Mouse (Mus musculus) cerebellum, postnatal 25 days (tissue): ENCODE measurements around the gene Sipa1.

ENCODE experiments used
- DNase-seq, 2 experiments: peaks; one replicate each; pipeline ENCODE4 v3.0.0; 2021; ENCODE audit warnings: mixed read lengths in 2 of 2

Sipa1 gene

DNA sequence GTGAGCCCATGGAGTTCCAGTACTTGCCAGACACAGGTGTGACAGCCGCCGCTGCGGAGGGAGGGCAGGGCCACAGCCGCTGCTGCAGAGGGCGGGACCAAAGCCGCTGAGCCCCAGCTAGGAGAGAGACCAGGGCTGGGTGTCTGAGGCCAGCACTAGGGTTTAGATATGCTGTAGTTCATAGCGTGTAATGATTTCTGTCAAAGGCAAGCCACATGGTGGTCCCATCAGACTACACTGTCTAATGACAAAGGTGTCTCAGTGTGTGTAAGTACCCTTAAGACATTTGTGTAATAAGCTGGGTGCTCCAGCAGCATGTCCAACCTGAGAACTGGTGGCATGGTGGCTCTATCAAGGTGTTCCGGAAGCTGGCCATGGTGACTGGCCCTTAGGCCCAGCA is 21.9 kb downstream of the Sipa1 start:
- no peak for DNase-seq

DNA sequence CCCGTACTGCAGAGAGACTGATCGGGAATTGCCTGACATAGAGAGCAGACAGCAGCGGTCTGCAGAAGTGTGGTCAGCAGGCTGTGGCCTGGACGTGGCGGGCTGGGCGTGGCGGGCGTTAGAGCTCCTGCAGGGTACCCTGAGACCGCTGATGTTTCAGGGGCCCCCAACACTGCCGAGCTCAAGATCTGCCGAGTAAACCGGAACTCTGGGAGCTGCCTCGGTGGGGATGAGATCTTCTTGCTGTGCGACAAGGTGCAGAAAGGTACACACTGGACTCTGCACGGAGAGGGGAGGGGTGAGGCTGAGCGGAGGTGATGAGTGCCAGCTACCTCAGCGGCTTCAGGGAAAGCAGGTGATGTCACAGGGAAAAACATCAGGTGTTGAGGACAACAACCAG is 22.5 kb downstream of the Sipa1 start:
- peak in 1 of 2 experiments; percentile 6 for DNase-seq

DNA sequence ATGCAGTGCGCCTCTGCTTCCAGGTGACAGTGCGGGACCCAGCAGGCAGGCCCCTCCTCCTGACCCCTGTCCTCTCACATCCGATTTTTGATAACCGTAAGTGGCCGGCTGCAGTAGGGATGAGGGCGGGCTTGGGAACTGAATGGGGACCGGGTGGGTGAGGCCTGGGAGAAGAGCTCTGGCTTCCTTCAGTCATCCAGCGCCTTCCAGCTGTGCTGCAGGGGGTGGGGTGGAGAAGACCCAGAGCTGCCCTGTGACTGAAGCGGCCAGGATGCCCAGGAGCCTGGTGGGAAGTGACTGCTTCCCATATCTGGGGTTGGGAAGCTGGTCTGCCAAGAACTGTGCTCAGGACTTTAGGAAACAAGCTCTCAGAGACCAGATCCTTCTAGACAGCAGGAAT is 23.2 kb downstream of the Sipa1 start:
- DNase-seq: peak in 1 of 2 experiments; percentile 7

DNA sequence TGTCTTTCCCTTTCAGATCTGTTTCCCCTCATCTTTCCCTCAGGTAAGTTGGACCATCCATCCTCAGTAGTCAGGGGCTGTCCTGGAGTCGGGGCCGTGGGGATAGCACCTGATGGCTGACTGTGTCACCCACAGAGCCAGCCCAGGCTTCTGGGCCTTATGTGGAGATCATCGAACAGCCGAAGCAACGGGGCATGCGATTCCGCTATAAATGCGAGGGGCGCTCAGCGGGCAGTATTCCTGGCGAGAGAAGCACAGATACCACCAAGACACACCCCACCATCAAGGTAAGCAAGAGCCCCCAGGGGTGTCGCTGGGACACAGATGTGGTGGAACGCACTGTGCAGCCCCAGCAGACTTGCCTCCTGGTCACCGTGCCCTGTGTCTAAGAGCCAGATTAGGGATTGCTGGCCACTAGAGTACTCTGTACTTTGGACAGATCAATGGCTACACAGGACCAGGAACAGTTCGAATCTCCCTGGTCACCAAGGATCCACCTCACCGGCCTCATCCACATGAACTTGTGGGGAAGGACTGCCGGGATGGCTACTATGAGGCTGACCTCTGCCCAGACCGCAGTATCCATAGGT is 25.0 kb downstream of the Sipa1 start:
- peak in 1 of 2 experiments; percentile 19 for DNase-seq

DNA sequence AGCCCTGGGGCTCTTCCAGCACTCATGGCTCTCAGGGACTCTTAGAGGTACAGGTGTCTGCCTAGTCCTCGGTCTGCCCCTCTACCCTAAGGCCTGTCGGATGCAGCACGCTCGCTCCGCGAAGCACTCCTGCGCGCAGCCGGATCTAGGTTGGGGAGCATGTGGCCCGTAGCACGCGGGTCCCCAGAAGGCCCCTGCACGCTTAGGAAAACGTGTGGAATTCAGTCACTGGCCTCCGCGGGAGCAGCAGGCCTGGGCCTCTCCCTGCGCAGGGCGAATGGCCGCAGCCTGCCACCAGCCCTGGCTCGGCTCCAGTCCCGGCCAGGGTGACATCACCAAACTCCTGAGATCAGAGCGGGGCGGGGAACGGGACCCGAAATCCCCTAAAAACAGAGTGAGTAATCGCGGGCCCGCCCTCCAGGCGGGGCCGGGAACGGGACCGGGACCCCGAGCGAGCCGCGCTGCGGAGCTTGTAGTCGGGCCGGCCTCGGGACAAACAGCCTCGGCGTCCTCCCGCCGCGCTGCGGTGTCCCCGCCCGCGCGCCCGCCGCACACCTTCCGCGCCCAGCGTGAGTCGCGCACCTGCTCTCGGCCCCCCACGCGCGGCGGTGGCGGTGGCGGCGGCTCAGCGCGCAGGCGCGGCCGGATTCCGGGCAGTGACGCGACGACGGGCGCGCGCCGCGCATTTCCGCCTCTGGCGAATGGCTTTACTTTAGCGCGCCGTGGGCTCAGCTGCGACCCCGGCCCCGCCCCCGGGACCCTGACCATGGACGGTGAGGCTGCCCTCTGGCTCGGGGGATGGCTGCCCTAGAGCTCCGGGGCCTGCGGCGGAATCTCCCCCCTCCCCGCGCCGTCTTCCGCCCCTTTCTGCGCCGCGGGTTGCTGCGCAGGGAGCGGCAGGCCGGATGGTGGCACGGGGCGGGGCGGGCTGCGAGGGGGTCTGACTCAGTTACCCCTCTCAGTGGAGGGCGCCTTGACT is 26.1 kb downstream of the Sipa1 start, which contains the start of gene Rela:
TSS of gene Rela (plus strand) at position 415 of the 979 bp plus-strand sequence.
- DNase-seq: peak; percentile 97

DNA sequence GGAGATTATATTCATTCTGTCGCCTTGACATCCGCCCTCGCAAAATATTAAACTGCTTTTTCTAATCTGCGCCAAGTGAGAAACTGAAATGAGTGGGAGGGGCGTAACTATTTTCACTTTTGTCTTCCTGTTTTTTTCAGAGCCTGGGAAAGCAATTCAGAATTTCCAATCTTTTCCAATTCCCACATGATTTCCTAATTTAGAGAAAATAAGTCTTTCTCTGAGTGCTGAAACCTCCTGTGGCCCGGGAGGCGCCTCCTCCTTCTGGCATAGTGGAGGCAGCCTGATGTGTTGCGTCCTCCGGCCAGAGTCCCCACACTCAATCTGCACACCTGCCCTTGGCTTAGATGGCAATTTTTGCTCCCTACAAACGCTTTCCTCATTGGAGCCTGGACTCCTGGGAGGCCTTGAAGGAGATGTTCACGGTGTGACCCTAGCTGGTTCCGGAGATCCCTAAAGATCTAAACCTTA is 26.9 kb downstream of the Sipa1 start:
- DNase-seq: no peak

- no peak for DNase-seq
These were observed 27.4 kb downstream of the Sipa1 start for GRCm38 (mm10) chr19:5636036-5636570.

GRCm38 (mm10) chr19:5632120-5632519 is 31.4 kb downstream of the Sipa1 start:
- no peak for DNase-seq

DNA sequence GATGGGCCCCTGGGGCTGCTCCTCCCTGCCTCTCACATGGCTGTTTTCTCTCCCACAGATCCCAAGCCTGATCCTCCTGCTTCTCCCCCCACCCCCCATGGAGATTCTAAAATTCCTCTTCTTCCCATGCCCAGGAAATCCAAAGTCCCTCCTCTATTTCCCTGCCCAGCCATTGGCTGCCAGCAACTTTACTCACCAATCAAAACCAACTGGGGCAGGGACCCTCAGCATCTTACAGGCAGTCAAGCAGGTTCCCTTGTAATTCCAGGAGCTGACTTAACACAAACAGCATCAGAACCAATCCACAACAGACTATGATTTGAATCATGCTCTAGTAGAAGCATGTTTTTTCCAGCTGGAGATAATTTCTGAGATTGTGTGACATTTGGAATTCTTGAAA is 33.6 kb downstream of the Sipa1 start:
- no peak for DNase-seq

GRCm38 (mm10) chr19:5625311-5625710 is 38.2 kb downstream of the Sipa1 start:
- DNase-seq: no peak

DNA sequence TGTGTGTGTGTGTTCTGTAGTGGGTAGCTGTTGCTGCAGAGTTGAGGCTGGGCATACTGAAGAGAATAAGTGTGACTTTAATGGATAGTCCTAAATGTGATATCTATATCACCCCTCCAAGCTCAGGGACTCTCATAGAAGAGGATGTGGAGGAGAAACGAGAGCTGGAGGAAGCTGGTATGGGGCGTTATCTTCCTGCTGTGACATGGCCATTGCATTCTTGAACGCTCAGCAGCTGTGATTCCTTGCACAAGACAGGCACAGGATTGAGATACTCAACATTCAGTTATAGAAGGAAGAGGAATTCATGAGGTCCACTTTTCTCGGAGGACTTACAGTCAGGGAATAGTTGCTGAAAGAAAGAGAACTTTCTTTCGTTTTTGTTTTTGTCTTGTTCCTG is 41.6 kb downstream of the Sipa1 start:
- no peak for DNase-seq

DNA sequence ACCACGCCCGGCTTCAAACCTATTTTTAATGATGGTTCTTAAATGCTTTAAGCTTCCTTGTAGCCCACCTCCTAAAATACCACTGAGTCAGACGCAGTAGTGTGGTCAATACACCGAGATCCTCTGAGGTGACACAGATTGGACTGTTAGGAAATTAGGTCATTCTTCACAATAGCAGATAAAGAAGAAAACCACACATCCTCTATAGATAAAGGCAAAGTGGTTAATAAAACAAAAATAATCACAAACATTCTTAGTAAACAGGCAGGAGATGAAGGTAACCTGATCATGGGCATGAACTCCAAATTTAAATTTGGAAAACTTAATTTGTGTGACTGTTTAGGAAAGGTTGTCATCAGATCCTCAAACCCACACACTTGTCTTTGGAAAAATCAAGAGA is 43.5 kb downstream of the Sipa1 start:
- DNase-seq: no peak

- no peak for DNase-seq
These were observed 48.6 kb downstream of the Sipa1 start for GRCm38 (mm10) chr19:5614953-5615352.

GRCm38 (mm10) chr19:5612762-5613411 is 50.6 kb downstream of the Sipa1 start:
- DNase-seq: no peak

DNA sequence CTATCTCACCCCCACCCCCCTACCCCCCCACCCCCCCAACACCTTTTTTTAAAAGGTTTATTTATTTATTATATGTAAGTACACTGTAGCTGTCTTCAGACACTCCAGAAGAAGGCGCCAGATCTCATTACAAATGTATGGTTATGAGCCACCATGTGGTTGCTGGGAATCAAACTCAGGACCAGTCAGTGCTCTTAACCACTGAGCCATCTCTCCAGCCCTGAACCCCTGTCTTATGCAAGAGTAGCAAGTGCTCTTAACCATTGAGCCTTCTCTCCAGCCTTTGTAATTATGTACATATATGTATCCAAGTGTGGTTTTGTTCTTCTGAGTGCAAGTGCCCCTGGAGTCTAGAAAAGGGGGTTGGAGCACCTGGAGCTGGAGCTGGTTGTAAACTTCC is 51.5 kb downstream of the Sipa1 start:
- peak in 1 of 2 experiments; percentile 15 for DNase-seq

- peak; percentile 94 to 98 for DNase-seq
These were observed 53.7 kb downstream of the Sipa1 start, which contains the start of gene Kat5 for GRCm38 (mm10) chr19:5609547-5610404. Kat5 (minus strand) TSS chr19:5610237.

GRCm38 (mm10) chr19:5609171-5609546 is 54.3 kb downstream of the Sipa1 start:
- no peak for DNase-seq

DNA sequence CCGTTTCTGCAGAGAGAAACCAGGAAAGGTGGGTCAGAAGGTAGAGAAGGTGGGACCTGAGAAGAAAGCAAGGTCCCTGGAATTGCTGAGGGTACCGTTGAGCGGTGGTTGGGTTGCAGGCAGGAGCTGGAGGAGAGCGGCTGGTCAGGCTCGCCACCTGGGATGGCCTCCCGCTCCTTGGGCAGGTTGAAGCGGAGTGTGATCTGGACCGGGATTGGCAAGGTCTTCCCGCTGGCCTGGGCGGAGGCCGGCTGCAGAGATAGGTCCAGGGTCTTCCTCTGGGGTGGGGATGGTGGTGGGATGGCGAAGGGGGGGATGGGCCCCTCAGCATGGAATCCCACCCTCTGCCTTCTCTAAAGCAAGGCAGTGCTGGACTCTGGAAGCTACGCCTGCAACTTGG is 54.8 kb downstream of the Sipa1 start:
- DNase-seq: peak in 1 of 2 experiments; percentile 40

DNA sequence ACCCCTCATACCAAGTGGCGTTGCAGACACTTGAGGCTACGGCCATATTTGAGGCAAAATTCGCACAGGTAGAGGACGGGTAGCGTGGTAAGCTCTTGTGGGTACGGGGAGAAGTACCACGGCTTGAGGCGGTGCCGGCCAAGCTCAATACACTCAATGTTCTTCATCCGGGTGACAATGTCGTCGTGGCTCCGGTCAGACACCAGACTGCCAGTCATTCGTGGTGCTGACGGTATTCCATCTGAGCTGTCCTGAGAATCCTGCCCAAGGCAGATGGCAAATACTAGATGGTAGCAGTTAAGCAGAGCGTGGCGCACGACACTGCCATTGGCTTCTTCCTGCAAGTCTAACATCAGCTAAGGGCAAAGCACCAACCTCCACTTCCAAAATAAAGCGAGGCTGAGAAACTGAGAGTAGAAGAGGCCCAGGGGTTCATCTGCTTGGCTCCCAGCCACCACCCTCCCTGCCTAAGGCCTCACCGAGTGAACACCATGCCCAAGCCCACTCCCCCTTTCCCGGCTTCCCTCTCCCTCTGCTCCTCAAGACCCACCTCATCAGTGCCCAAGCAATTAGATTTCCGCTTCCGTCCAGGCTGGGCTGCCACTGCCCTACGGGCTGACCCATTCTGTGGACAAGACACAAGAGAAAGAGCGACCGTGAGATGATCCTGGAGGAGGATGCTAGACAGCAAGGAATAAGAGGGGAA is 55.6 kb downstream of the Sipa1 start:
- peak in 1 of 2 experiments; percentile 37 for DNase-seq

DNA sequence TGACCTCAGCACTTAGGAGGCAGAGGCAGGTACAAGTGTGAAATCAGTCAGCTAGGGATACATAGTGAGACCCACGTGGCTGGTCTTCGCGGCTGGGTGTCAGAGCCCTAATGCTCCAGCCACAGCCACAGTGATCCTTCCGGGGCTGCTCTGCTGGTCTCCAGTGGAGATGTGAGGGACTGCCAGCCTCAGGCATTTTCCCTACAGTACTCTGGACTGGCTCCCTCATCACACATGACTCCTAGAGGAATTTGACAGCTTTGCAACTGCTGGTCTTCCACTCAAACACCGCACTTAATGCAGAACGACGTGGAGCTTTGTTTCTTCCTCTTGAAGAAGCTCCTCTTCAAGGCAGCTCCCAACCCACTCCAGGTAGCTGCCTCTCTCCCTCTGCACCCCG is 57.3 kb downstream of the Sipa1 start:
- DNase-seq: peak in 1 of 2 experiments; percentile 11

GRCm38 (mm10) chr19:5605126-5605525 is 58.4 kb downstream of the Sipa1 start:
- DNase-seq: peak in 1 of 2 experiments; percentile 14
